Mouse (Mus musculus) liver, embryonic 18 days (tissue): ENCODE measurements around the gene Plcd3. TPM values are rescaled to one million over a fixed set of nuclear protein-coding genes. Genes with fewer than 3 reads are reported as not detected.

Source experiments
- polyA plus RNA-seq: library from polyadenylated mRNA; depleted of rRNA; stranded (reverse); fragments of >200 nt; gene quantifications from 2 replicates; pipeline ENCODE4 v1.2.3, GENCODE M21; 2012; rRNA removed

Gene Plcd3
- polyA plus RNA-seq = 1.9 and 2.5 TPM in 2 replicates

DNA sequence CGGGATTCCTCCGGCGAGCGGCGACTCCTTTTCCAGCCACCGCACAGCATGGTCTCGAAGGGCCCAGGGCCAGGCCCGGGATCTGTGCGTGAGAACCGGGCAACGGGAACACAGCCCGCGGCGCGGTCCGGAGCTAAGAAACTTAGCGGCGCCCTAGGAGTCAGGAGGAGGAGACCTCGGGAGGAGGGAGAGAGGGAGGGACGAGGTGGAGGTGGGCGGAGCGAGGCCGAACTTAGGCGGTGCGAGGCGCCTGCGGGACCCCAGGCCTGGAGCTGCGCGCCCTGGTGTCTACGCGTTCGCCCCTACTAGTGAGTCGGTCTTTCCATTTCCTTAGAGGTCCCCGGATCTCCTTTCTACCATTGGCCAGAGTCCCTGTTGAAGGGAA lies at the start of gene Plcd3, which contains the start of gene Acbd4:
Gene Plcd3 (minus strand): TSS at position 178 of the 385 bp plus-strand sequence.
Gene Acbd4 (plus strand): TSS at position 202 of the 385 bp plus-strand sequence.

DNA sequence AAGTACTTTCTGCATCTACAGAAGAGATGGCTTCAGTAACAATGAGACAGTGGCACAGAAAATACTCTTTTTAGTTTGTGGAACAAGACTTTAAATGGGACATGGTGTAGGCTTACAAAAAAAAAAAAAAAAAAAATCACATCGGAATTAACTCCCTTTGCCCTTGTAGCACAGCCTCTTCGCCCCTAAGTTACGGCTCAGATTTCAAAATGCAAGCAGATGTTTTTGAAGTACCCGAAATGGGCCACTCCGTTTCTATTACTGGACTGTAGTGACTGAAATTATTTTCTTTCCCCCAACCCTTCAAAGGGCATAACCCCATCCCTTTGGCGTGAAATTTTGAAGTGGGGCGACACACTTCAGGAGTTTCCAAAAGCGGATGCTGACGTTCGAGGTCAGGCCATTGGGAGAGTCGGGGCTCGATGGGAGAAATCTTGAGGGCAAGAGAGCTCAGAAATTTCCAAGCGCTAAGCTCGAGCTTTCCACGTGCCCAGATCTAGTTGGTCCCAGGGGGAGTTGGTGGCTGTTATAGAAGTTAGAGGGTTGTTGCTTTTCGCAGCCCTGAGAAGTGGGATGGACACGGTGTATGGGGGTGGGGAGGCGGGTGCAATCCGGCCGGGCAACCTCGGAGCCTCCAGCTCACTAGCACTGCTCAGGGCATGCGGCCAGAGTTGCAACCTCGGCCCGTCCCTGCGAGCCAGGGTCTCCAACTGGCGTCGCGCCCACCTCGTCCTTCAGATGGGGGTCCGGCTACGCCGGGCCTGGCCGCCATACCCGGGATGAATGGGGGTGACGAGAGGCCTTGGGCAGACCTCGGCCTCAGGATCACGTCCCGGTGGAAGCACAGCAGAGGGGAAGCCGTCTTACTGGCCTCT lies 30.5 kb upstream of the Plcd3 start, which contains the start of gene Hexim2:
Gene Hexim2 (plus strand): TSS at position 729 of the 875 bp plus-strand sequence.

DNA sequence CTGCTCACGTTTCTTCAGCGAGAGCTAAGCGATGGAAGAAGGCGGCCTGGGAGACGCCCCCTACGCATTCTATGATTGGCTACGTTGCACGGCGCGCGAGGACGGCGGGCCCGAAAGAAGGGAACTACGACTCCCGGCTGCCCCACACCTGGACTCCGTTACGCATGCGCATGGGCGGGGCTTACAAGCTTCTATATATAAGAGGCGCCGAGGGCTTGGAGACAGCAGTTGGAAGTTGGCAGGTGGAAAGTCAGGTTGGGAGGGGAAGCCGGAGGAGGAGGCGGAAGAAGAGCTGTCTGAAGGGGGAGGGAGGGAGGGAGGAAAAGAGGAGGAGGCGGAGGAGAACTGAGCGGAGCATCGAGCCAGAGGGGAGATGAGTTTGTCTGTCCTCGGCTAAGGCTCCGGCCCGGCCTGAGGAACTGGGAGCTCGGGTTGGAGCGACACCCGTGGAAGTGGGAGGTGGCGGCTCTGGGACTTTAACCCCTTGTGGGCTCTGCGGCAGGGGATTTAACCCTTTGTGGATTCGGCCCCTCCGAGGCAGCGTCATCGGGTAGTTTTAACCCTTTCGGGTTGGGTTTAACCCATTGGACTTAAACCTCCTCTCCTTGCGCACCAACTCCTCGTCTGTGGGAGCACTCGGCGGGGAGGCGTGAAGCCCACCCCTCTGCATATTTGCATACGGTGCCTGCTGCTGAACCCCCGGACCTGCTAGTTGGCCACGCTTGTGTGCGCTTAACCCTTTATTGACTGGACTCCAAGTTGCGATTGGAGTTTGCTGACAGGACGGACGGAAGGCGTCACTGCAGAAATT lies 14.8 kb upstream of the Plcd3 start, which contains the start of gene Hexim1:
Gene Hexim1 (plus strand): TSS at position 224 of the 811 bp plus-strand sequence.

DNA sequence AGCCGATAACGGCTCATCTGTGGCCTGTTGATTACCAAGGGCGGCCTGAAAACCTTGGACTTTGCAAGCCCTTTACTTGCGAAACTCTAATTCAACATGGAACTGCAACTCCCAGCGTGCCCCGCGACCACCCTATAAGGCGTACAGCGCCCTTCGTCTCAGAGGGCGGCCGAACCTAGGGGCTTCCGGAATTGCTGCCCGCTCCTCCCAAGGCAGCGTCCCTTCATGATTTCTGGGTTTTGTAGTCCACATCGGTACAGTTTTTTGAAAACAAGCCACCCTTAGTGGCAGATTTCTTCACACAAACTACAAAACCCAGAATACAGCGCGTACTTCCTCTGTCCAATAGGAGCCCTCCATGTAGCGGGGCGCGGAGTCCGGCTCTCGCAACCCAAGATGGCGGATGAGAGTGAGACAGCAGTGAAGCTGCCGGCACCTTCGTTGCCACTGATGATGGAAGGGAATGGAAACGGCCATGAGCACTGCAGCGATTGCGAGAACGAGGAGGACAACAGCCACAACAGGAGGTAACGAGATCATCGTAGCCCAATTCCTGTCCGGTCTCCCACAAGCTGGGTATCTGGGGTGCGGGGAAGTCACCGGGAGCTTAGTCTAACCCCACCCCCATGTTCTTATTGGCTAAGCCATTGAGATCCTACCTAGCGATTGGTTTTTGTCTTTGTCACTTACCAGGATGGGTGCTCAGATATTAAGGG lies 73.1 kb downstream of the Plcd3 start, which contains the start of the genes Nmt1 and Dcakd:
Gene Nmt1 (plus strand): TSS at position 15 of the 716 bp plus-strand sequence.
Gene Dcakd (minus strand): TSS at position 158 of the 716 bp plus-strand sequence.

Other genes with a start within 250 kb of the Plcd3 start
- 24.8 and 25.6 TPM in 2 replicates for gene Eftud2, start 220.7 kb downstream of the Plcd3 start, polyA plus RNA-seq
- 0.23 and 0.29 TPM in 2 replicates for gene Ccdc103, start 220.5 kb downstream of the Plcd3 start, polyA plus RNA-seq
- gene Fam187a, start 216.5 kb downstream of the Plcd3 start, polyA plus RNA-seq = not detected in 2 replicates
- gene Gfap, start 200.7 kb downstream of the Plcd3 start, polyA plus RNA-seq = 4.0 and 4.2 TPM in 2 replicates
- gene Kif18b, start 176.5 kb downstream of the Plcd3 start, polyA plus RNA-seq = 9.8 and 11.0 TPM in 2 replicates
- gene C1ql1, start 155.0 kb downstream of the Plcd3 start, polyA plus RNA-seq = 0.14 and 0.19 TPM in 2 replicates
- gene Nmt1, start 73.5 kb downstream of the Plcd3 start, polyA plus RNA-seq = 21.6 and 22.7 TPM in 2 replicates
- gene Dcakd, start 73.3 kb downstream of the Plcd3 start, polyA plus RNA-seq = 32.9 and 33.5 TPM in 2 replicates
- 17.8 and 18.3 TPM in 2 replicates for gene Acbd4, start within 50 bp of the Plcd3 start, polyA plus RNA-seq
- gene Hexim1, start 14.6 kb upstream of the Plcd3 start, polyA plus RNA-seq = 8.5 and 9.9 TPM in 2 replicates
- gene Hexim2, start 30.8 kb upstream of the Plcd3 start, polyA plus RNA-seq = 1.8 and 1.9 TPM in 2 replicates
- gene Fmnl1, start 69.4 kb upstream of the Plcd3 start, polyA plus RNA-seq = 6.2 and 9.4 TPM in 2 replicates
- gene 1700023F06Rik, start 106.9 kb upstream of the Plcd3 start, polyA plus RNA-seq = not detected in 2 replicates
- not detected in 2 replicates for gene Spata32, start 116.8 kb upstream of the Plcd3 start, polyA plus RNA-seq
- gene Map3k14, start 165.8 kb upstream of the Plcd3 start, polyA plus RNA-seq = 0.90 and 1.00 TPM in 2 replicates